Mouse (Mus musculus) spleen, adult 2 months (tissue): ENCODE measurements around the gene Trex1. TPM values are rescaled to one million over a fixed set of nuclear protein-coding genes. Genes with fewer than 3 reads are reported as not detected.

Source experiments
- DNase-seq, 2 experiments: peaks; one replicate each; pipeline versions ENCODE4 v3.0.0 to v3.0.0-alpha.2; 2012 to 2021; ENCODE audit warnings: low spot score in 2 of 2, low read depth in 1 of 2
- H3K27ac ChIP-seq: fragments of 200-500 bp; 2 replicates; pipeline ENCODE4 v1.5.1; 2012; ENCODE audit warnings: low read length, inconsistent platforms; ENCODE audit not compliant: insufficient read depth
- H3K27me3 ChIP-seq: fragments of 200-500 bp; 2 replicates; pipeline ENCODE4 v1.6.1; 2012; ENCODE audit warnings: mild to moderate bottlenecking, moderate library complexity, low read length, inconsistent platforms; ENCODE audit not compliant: control insufficient read depth, insufficient read depth
- H3K36me3 ChIP-seq: fragments of 200-500 bp; 2 replicates; pipeline ENCODE4 v1.6.1; 2012; ENCODE audit warnings: mild to moderate bottlenecking, low read length, inconsistent platforms; ENCODE audit not compliant: control insufficient read depth, insufficient read depth
- H3K4me1 ChIP-seq: fragments of 200-500 bp; 2 replicates; pipeline ENCODE4 v1.6.1; 2011; ENCODE audit warnings: inconsistent platforms; ENCODE audit not compliant: control insufficient read depth, insufficient read depth, insufficient read length
- H3K4me3 ChIP-seq: fragments of 200-500 bp; 2 replicates; pipeline ENCODE4 v1.5.1; 2011; ENCODE audit warnings: mild to moderate bottlenecking, inconsistent platforms; ENCODE audit not compliant: insufficient read depth, insufficient read length; ENCODE audit errors: extremely low read depth
- CTCF ChIP-seq: fragments of 200-500 bp; IDR thresholded peaks from 2 replicates; pipeline ENCODE4 v1.5.1; 2011; ENCODE audit warnings: mild to moderate bottlenecking, inconsistent platforms; ENCODE audit not compliant: insufficient read depth, insufficient read length, insufficient replicate concordance; ENCODE audit errors: extremely low read depth
- POLR2A ChIP-seq: fragments of 200-500 bp; IDR thresholded peaks from 2 replicates; pipeline ENCODE4 v1.6.1; 2011; ENCODE audit warnings: low read depth, low read length, inconsistent platforms
- WGBS: fragments of 180-500 bp; shearing (Covaris S2); methylation state at CpG from one replicate; pipeline ENCODE4 v1.1.7; 2018; 5-methylcytosine and 5-hydroxymethylcytosine counted together
- polyA plus RNA-seq: library from polyadenylated mRNA; depleted of rRNA; stranded (reverse); fragments of >200 nt; gene quantifications from 2 replicates; pipeline ENCODE4 v1.2.3, GENCODE M21; 2012

Trex1 gene
- polyA plus RNA-seq, 1 experiment = 137 TPM

- peaks cover 31% of the 10 kb centered on the region; the same call in 1 of the 2 replicates for H3K4me1 ChIP-seq
- peak overlapping the region; percentile 99 for H3K27ac ChIP-seq
- 48% methylated on average over 9 of the region's 9 CpGs for WGBS
- TF ChIP-seq CTCF = no peak
- TF ChIP-seq POLR2A = peak; percentile 64
- H3K27me3 ChIP-seq = no peaks in the 10 kb centered on the region
- H3K4me3 ChIP-seq = peak overlapping the region; percentile 81
- H3K36me3 ChIP-seq = peaks cover 36% of the 10 kb centered on the region
- DNase-seq = peak in 1 of 2 experiments; percentile 68
These were observed 6.9 kb downstream of the Trex1 start for GRCm38 (mm10) chr9:109052490-109053260.

GRCm38 (mm10) chr9:109051651-109052489 is 7.7 kb downstream of the Trex1 start:
- no peak for TF ChIP-seq CTCF
- TF ChIP-seq POLR2A = peak; percentile 63
- H3K27ac ChIP-seq = peak overlapping the region; percentile 99
- H3K4me3 ChIP-seq = peak overlapping the region; percentile 81
- H3K36me3 ChIP-seq = peaks cover 29% of the 10 kb centered on the region
- 24% methylated on average over 10 of the region's 10 CpGs for WGBS
- H3K27me3 ChIP-seq = no peaks in the 10 kb centered on the region
- peaks cover 25% of the 10 kb centered on the region; the same call in 1 of the 2 replicates for H3K4me1 ChIP-seq
- DNase-seq = peak; percentile 66 to 87

- 10% methylated on average over 13 of the region's 13 CpGs for WGBS
- Histone ChIP-seq H3K27ac (peak overlapping the region; percentile 99), H3K4me1 (peaks cover 18% of the 10 kb centered on the region; the same call in 1 of the 2 replicates), H3K36me3 (peaks cover 21% of the 10 kb centered on the region), H3K27me3 (no peaks in the 10 kb centered on the region), H3K4me3 (peak overlapping the region; percentile 81)
- peak; percentile 73 to 88 for DNase-seq
- TF ChIP-seq CTCF (no peak), POLR2A (peak; percentile 96)
These were observed 8.5 kb downstream of the Trex1 start for GRCm38 (mm10) chr9:109051011-109051501.

GRCm38 (mm10) chr9:109050674-109050997 is 8.9 kb downstream of the Trex1 start:
- H3K4me3 ChIP-seq = peak overlapping the region; percentile 64
- no peak for DNase-seq
- H3K27me3 ChIP-seq = no peaks in the 10 kb centered on the region
- H3K27ac ChIP-seq = peak overlapping the region; percentile 99
- H3K4me1 ChIP-seq = peaks cover 15% of the 10 kb centered on the region; the same call in 1 of the 2 replicates
- no peak for TF ChIP-seq CTCF
- TF ChIP-seq POLR2A = no peak
- H3K36me3 ChIP-seq = peaks cover 17% of the 10 kb centered on the region
- WGBS = 11% methylated on average over 3 of the region's 3 CpGs

GRCm38 (mm10) chr9:109049996-109050673 is 9.4 kb downstream of the Trex1 start:
- Histone ChIP-seq H3K27ac (peak overlapping the region; percentile 99), H3K4me3 (peak overlapping the region; percentile 64), H3K27me3 (no peaks in the 10 kb centered on the region), H3K4me1 (peaks cover 12% of the 10 kb centered on the region; the same call in 1 of the 2 replicates), H3K36me3 (peaks cover 15% of the 10 kb centered on the region)
- no peak for DNase-seq
- TF ChIP-seq CTCF (no peak), POLR2A (no peak)
- 45% methylated on average over 9 of the region's 9 CpGs for WGBS

- no peaks in the 10 kb centered on the region for H3K27me3 ChIP-seq
- DNase-seq = no peak
- H3K36me3 ChIP-seq = peaks cover 13% of the 10 kb centered on the region
- 0 out of 2 replicates have a peak overlapping the region, but pooled peaks have one; percentile 50 for H3K4me3 ChIP-seq
- peaks cover 12% of the 10 kb centered on the region; the same call in 1 of the 2 replicates for H3K4me1 ChIP-seq
- TF ChIP-seq POLR2A = no peak
- no peak for TF ChIP-seq CTCF
- peak overlapping the region; percentile 99 for H3K27ac ChIP-seq
- 70% methylated on average over 7 of the region's 7 CpGs for WGBS
These were observed 10.2 kb downstream of the Trex1 start for GRCm38 (mm10) chr9:109049316-109049715.
